Mouse (Mus musculus): ENCODE results near the gene Tmem41b. TPM values are rescaled to one million over a fixed set of nuclear protein-coding genes. Genes with fewer than 3 reads are reported as not detected.
A peak's percentile ranks its signal among the peaks of the same experiment; 100 is the strongest.
"Not testable (repeated sequence)": the region's sequence is repeated elsewhere in the genome, so short reads cannot be mapped to it uniquely, and the experiment has no call there.

Tmem41b gene
- polyA plus RNA-seq (2012), result 1.0 and 1.3 TPM in 2 replicates

DNA sequence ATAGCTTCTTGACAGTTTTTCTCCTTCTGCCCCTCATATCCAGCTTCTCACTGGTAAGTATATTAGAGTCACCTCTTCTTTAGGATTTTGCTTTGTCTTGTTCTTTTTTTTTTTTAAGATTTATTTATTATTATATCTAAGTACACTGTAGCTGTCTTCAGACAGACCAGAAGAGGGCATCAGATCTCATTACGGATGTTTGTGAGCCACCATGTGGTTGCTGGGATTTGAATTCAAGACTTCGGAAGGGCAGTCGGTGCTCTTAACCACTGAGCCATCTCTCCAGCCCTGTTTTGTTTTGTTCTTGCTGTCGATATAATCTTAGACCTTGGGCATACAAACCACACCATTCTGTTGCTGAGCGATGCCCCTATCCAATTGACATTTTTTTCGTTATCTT lies at the start of gene Tmem41b:
Tmem41b (minus strand) TSS at position 155 of the 400 bp plus-strand sequence.
- not testable (repeated sequence) for H3K9me3 ChIP-seq (ENCODE audit: control insufficient read depth, low read length); H3K27me3 ChIP-seq (ENCODE audit: control insufficient read depth)
- Histone ChIP-seq H3K36me3 (ENCODE audit: control insufficient read depth) (peaks cover 17% of the 10 kb centered on the region), H3K4me3 (replicated peaks) (peak within 1 kb of the TSS; percentile 75), H3K4me1 (ENCODE audit: control insufficient read depth) (peaks cover 29% of the 10 kb centered on the region)

DNA sequence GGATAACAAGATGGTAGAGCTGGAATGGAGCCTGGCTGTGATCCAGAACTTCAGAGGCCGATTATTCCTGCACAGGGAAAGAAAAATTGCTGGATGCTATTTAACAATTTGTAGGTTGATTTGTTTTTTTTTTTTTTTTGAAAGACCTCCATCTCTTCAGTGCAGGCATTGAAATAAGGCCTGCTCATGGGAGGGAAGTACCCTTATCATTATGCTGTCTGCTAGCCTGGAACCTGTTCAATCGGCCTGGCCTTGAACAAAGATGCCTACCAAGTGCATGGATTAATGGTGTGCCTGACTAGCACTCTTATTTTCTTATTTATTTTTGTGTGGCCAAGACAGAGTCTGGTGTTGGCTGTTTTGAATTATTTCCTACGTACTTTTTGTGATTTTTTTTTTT lies 43.6 kb upstream of the Tmem41b start:
- TF ChIP-seq GATA1 (IDR thresholded peaks at IDR 0.05; ENCODE audit: low read length) (no peak), TAL1 (IDR thresholded peaks at IDR 0.05; ENCODE audit: low read length) (no peak)

DNA sequence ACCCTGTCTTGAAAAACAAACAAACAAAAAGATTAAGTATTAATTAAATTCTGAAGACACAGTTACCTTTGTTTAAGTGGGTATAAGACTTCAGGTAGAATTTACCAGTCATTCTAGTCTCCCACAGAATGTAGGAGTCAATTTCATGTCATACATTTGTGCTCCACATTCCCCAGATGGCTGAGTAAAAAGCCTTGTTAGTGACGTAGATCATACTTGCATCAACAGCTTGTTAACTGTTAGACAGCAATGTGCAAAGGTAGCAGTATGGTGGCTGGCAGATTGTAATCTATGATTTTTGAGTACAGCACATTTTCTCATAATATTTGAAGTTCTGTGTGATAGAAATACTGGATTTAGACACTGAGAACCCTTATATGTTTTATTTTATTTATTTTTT lies 42.1 kb upstream of the Tmem41b start:
- H3K27me3 ChIP-seq (ENCODE audit: control insufficient read depth), result no peaks in the 10 kb centered on the region
- H3K9me3 ChIP-seq (ENCODE audit: control insufficient read depth, low read length), result no peaks in the 10 kb centered on the region
- TF ChIP-seq GATA1 (IDR thresholded peaks at IDR 0.05; ENCODE audit: low read length) (no peak), TAL1 (IDR thresholded peaks at IDR 0.05; ENCODE audit: low read length) (no peak)
- no peaks in the 10 kb centered on the region; the same call in 1 of the 2 replicates for H3K4me1 ChIP-seq (ENCODE audit: control insufficient read depth)
- peaks cover 73% of the 10 kb centered on the region for H3K36me3 ChIP-seq (ENCODE audit: control insufficient read depth)
- H3K4me3 ChIP-seq (replicated peaks), result no peak overlapping the region

More for the DNA sequence above, 43.6 kb upstream of the Tmem41b start:
- Histone ChIP-seq H3K36me3 (ENCODE audit: control insufficient read depth) (peaks cover 81% of the 10 kb centered on the region), H3K9me3 (ENCODE audit: control insufficient read depth, low read length) (no peaks in the 10 kb centered on the region), H3K27me3 (ENCODE audit: control insufficient read depth) (no peaks in the 10 kb centered on the region), H3K4me3 (replicated peaks) (no peak overlapping the region), H3K4me1 (ENCODE audit: control insufficient read depth) (no peaks in the 10 kb centered on the region; the same call in 1 of the 2 replicates)

GRCm38 (mm10) chr7:110026594-110026993 lies 39.9 kb upstream of the Tmem41b start:
- no peaks in the 10 kb centered on the region for H3K9me3 ChIP-seq (ENCODE audit: control insufficient read depth, low read length)
- H3K36me3 ChIP-seq (ENCODE audit: control insufficient read depth), result peaks cover 62% of the 10 kb centered on the region
- no peaks in the 10 kb centered on the region for H3K27me3 ChIP-seq (ENCODE audit: control insufficient read depth)
- H3K4me3 ChIP-seq (replicated peaks), result no peak overlapping the region
- TF ChIP-seq TAL1 (IDR thresholded peaks at IDR 0.05; ENCODE audit: low read length) (no peak), GATA1 (IDR thresholded peaks at IDR 0.05; ENCODE audit: low read length) (no peak)
- H3K4me1 ChIP-seq (ENCODE audit: control insufficient read depth), result peaks cover 11% of the 10 kb centered on the region

GRCm38 (mm10) chr7:110023553-110023952 lies 36.8 kb upstream of the Tmem41b start:
- H3K4me3 ChIP-seq (replicated peaks), result no peak overlapping the region
- H3K9me3 ChIP-seq (ENCODE audit: control insufficient read depth, low read length), result no peaks in the 10 kb centered on the region
- H3K4me1 ChIP-seq (ENCODE audit: control insufficient read depth), result peaks cover 38% of the 10 kb centered on the region
- TF ChIP-seq GATA1 (IDR thresholded peaks at IDR 0.05; ENCODE audit: low read length), result no peak
- TF ChIP-seq TAL1 (IDR thresholded peaks at IDR 0.05; ENCODE audit: low read length), result no peak
- no peaks in the 10 kb centered on the region for H3K27me3 ChIP-seq (ENCODE audit: control insufficient read depth)
- H3K36me3 ChIP-seq (ENCODE audit: control insufficient read depth), result peaks cover 37% of the 10 kb centered on the region

GRCm38 (mm10) chr7:110018631-110019482 lies 32.1 kb upstream of the Tmem41b start:
- TF ChIP-seq GATA1 (IDR thresholded peaks at IDR 0.05; ENCODE audit: low read length) (0 out of 2 replicates have a peak, but pooled peaks have one; percentile 27), TAL1 (IDR thresholded peaks at IDR 0.05; ENCODE audit: low read length) (no peak)

DNA sequence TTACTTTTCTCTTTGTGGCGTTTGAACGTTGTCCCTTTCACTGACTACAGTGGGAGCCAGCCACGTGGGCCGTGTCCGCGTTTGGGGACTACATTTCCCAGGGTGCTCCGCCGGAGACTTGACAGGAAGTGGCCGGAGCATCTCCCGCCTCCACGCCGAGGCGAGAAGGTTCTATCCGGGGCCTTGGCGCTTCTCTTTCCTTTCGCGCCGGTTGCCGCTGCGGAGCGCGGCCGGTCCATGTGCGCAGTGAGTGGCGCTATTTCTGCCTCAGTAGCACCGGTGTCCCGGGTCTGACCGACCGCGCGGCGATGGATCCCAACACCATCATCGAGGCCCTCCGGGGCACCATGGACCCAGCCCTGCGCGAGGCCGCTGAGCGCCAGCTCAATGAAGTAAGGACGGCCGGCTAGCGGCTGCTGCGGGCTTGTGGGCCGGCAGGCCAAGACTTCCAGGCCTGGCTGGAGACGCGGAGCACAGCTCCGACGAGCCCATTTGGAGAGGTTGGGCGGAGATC lies 31.4 kb upstream of the Tmem41b start, which contains the start of gene Ipo7:
Ipo7 (plus strand) TSS at position 158 of the 514 bp plus-strand sequence.
- H3K4me1 ChIP-seq (ENCODE audit: control insufficient read depth), result peaks cover 41% of the 10 kb centered on the region
- no peak for TF ChIP-seq GATA1 (IDR thresholded peaks at IDR 0.05; ENCODE audit: low read length)
- H3K36me3 ChIP-seq (ENCODE audit: control insufficient read depth), result peaks cover 10% of the 10 kb centered on the region
- H3K4me3 ChIP-seq (replicated peaks), result peak within 1 kb of the TSS; percentile 99
- no peaks in the 10 kb centered on the region for H3K9me3 ChIP-seq (ENCODE audit: control insufficient read depth, low read length)
- H3K27me3 ChIP-seq (ENCODE audit: control insufficient read depth), result no peaks in the 10 kb centered on the region

More at GRCm38 (mm10) chr7:110018631-110019482, 32.1 kb upstream of the Tmem41b start:
- no peaks in the 10 kb centered on the region for H3K9me3 ChIP-seq (ENCODE audit: control insufficient read depth, low read length)
- H3K27me3 ChIP-seq (ENCODE audit: control insufficient read depth), result no peaks in the 10 kb centered on the region
- peaks cover 10% of the 10 kb centered on the region for H3K36me3 ChIP-seq (ENCODE audit: control insufficient read depth)
- H3K4me3 ChIP-seq (replicated peaks), result peak overlapping the region; percentile 99
- H3K4me1 ChIP-seq (ENCODE audit: control insufficient read depth), result peaks cover 41% of the 10 kb centered on the region

- no peak overlapping the region for H3K4me3 ChIP-seq (replicated peaks)
- peaks cover 8% of the 10 kb centered on the region for H3K4me1 ChIP-seq (ENCODE audit: control insufficient read depth)
- no peaks in the 10 kb centered on the region for H3K36me3 ChIP-seq (ENCODE audit: control insufficient read depth)
- peaks cover 2% of the 10 kb centered on the region; the same call in 1 of the 2 replicates for H3K27me3 ChIP-seq (ENCODE audit: control insufficient read depth)
- no peaks in the 10 kb centered on the region for H3K9me3 ChIP-seq (ENCODE audit: control insufficient read depth, low read length)
- TF ChIP-seq TAL1 (IDR thresholded peaks at IDR 0.05; ENCODE audit: low read length) (no peak), GATA1 (IDR thresholded peaks at IDR 0.05; ENCODE audit: low read length) (no peak)
Measured at GRCm38 (mm10) chr7:110014272-110014671, 27.5 kb upstream of the Tmem41b start.

DNA sequence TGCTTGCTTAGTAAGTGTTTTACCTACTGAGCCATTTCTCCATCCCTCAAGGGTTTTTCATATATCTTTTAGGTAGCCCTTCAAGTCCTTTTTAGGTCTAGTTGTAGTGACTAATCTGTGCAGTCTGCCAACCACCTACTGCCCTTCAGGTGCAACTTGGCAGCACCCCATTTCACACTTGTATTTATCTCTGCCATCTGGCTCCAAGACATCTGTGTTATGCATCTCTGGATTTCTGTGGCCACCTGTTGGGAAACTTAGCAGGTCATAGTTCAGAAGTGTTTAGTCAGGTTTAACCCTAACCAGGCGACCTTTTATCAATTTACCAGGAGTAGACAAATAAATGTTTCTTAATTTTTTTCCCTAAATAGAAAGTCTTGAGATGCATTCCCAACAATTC lies 24.7 kb upstream of the Tmem41b start:
- H3K4me3 ChIP-seq (replicated peaks), result no peak overlapping the region
- H3K27me3 ChIP-seq (ENCODE audit: control insufficient read depth), result peaks cover 8% of the 10 kb centered on the region
- H3K36me3 ChIP-seq (ENCODE audit: control insufficient read depth), result no peaks in the 10 kb centered on the region
- H3K4me1 ChIP-seq (ENCODE audit: control insufficient read depth), result peaks cover 10% of the 10 kb centered on the region
- H3K9me3 ChIP-seq (ENCODE audit: control insufficient read depth, low read length), result no peaks in the 10 kb centered on the region
- TF ChIP-seq TAL1 (IDR thresholded peaks at IDR 0.05; ENCODE audit: low read length) (no peak), GATA1 (IDR thresholded peaks at IDR 0.05; ENCODE audit: low read length) (no peak)

Data from erythroblast, embryonic 14.5 days (primary cell).